Mouse (Mus musculus): ENCODE results near the gene Ssc5d.
A peak's percentile ranks its signal among the peaks of the same experiment; 100 is the strongest.

Gene Ssc5d

GRCm38 (mm10) chr7:4919971-4920370 is 5.6 kb upstream of the Ssc5d start:
- no peak for DNase-seq (ENCODE audit: low read depth, low spot score)

GRCm38 (mm10) chr7:4920496-4920895 is 5.1 kb upstream of the Ssc5d start:
- no peak for DNase-seq (ENCODE audit: low read depth, low spot score)

GRCm38 (mm10) chr7:4920976-4921823 is 4.4 kb upstream of the Ssc5d start:
- DNase-seq (ENCODE audit: low read depth, low spot score): no peak

- DNase-seq (ENCODE audit: low read depth, low spot score): no peak
Measured at GRCm38 (mm10) chr7:4921824-4922482, 3.6 kb upstream of the Ssc5d start, which contains the start of gene Nat14. Nat14 (plus strand) TSS chr7:4922028.

- DNase-seq (ENCODE audit: low read depth, low spot score): peak; percentile 65
Measured at GRCm38 (mm10) chr7:4922508-4922907, 3.1 kb upstream of the Ssc5d start.

DNA sequence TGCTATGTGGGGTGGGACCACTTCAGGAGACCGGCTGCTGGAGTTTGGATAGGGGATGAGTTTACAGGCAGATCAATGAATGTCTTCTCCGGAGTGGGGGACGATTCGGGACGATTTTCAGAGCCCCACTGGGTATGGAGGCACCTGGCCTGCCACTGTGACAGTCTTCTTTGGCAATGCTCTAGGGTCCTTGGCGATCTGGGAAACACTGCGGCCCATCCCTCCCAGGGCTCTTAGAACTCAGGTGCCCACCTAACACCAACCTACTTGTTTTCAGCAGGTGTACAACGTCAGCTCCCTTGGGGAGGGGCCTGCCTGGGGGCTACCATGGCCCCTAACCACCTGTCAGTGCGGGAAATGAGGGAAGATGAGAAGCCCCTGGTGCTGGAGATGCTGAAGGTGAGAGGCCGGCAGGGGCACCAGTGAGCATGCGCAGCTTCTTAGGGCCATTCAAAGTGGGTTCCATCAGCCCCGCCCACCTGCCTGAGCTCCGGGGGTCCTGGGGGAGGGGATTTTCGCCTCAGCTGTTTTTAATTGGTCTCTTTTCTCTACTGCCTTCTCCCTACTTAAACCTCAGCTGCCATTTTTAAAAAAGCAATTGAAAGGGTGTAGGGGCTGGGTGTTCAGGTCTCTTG is 2.5 kb upstream of the Ssc5d start:
- DNase-seq (ENCODE audit: low read depth, low spot score): peak; percentile 28

DNA sequence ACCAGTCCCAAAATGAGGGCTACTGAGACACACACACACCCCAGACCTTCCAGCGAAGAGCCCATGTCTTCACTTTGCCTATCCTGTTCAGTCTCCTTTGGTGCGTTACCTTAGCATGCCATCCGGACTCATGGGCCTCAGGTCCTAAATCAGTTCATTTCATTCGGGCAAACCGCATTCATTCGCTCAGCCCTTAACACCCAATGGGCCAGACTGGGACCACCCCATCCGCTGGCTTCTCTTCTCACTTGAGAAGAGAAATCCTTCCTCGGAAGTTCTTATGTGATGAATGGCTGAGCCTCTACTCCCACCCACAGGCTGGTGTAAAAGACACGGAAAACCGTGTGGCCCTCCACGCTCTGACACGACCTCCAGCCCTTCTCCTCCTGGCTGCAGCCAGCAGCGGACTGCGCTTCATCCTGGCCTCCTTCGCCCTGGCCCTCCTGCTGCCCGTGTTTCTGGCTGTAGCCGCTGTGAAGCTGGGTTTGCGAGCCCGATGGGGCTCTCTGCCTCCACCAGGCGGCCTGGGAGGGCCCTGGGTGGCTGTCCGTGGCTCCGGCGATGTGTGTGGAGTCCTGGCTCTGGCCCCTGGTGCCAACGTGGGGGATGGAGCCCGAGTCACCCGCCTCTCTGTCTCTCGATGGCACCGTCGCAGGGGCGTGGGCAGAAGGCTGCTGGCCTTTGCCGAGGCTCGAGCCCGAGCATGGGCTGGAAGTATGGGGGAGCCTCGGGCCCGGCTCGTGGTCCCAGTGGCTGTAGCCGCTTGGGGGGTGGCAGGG is 1.8 kb upstream of the Ssc5d start:
- DNase-seq (ENCODE audit: low read depth, low spot score): no peak

DNA sequence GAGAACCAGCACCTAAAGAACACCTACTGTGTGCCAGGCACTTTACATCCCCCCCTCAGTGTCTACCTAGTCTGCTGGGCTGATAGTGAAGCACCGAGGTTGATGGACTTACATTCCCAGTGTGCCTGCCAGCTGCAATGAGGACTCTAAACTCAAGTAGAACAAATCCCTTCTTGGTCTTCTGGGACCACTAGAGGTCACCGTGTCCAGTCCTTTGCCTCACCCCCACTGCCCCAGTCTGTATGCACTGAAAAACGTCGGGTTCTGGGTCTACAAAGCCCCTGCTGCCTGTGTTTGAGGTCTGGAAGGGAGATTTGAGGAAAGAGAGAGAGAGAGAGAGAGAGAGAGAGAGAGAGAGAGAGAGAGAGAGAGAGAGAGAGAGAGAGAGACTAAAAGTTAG is 1.1 kb upstream of the Ssc5d start:
- DNase-seq (ENCODE audit: low read depth, low spot score): no peak

DNA sequence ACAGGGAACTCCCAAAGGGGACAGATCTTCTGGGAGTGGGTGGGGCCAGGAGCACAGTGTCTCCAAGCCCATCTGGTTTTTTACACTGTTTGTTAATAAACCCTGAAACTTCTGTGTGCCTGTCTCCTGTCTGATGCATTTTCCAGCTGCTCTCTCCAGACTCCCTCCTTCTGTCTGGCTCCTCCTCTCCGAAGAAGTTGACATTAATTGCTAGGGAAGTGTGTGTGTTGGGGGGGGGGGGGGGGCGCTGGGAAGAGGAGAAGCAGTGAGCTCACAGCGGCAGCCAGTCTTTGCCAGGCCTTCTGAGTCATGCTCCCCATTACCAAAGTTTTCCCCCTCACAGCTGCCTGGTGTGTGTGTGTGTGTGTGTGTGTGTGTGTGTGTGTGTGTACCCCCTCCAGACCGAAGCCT is 689 bp upstream of the Ssc5d start:
- DNase-seq (ENCODE audit: low read depth, low spot score): no peak

DNA sequence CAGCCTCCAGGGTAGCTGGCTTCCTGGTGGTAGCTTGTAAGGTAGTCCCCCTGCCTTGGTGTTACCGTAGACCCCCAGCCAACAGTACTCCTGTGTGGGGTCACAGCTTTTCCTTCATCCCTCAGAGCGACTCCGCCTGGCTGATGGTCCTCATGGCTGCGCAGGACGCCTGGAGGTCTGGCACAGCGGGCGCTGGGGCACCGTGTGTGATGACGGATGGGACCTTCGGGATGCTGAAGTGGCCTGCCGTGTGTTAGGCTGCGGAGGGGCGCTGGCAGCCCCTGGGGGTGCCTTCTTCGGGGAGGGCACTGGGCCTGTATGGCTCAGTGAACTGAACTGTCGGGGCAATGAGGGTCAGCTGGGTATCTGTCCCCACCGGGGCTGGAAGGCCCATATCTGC is 1.3 kb downstream of the Ssc5d start:
- no peak for DNase-seq (ENCODE audit: low read depth, low spot score)

- no peak for DNase-seq (ENCODE audit: low read depth, low spot score)
Measured at GRCm38 (mm10) chr7:4927711-4928110, 2.1 kb downstream of the Ssc5d start.

- DNase-seq (ENCODE audit: low read depth, low spot score): no peak
Measured at GRCm38 (mm10) chr7:4928323-4928722, 2.7 kb downstream of the Ssc5d start.

DNA sequence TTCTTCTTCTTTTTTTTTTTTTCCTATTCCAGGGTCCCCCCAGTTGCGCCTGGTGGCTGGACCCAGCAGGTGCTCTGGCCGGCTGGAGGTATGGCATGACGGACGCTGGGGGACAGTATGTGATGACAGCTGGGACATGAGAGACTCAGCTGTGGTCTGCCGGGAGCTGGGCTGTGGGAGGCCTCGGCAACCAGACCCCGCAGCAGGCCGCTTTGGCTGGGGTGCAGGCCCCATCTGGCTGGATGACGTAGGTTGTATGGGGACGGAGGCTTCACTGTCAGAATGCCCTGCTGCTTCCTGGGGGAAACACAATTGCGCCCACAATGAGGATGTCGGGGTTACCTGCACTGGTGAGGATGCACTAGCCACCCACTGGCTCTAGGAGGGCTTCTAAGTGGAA is 7.5 kb downstream of the Ssc5d start:
- no peak for DNase-seq (ENCODE audit: low read depth, low spot score)

GRCm38 (mm10) chr7:4934160-4934914 is 8.8 kb downstream of the Ssc5d start:
- DNase-seq (ENCODE audit: low read depth, low spot score): no peak

GRCm38 (mm10) chr7:4936832-4937231 is 11.2 kb downstream of the Ssc5d start:
- DNase-seq (ENCODE audit: low read depth, low spot score): no peak

DNA sequence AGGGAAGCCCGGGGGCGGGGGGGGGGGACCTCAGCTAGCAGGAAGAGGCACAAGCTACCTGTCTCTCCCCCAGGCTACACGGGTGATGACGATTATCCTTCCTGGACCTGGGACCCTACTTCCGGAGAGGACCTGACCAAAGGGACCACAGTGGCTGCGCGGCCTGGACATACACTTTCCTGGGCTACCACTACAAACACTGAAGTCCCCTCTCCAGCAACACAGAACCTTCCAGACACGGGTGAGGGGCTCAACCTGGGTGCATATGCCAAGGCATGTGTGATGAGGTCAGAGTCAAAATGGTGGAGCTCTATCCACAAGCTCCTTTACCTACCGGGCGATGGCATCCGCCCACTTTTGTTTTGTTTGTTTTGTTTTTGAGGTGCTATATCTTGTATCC is 11.8 kb downstream of the Ssc5d start:
- no peak for DNase-seq (ENCODE audit: low read depth, low spot score)

DNA sequence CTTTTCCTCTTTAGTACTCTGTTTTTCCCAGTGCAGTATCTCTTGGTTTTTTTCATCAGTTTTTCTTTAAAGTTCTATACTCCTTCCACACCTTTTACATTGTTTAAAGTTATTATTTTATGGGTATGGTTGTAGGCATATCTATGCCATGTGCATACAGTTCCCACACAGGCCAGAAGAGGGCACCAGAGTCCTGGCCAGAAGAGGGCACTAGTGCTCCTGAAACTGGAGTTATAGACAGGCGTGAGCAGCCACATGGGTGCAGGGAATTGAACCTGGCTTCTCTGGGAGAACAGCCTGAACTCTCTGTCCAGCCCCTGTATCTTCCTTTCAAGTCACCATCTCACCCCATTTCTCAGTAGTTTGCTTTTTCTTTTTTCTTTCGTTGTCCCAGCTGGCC is 12.9 kb downstream of the Ssc5d start:
- DNase-seq (ENCODE audit: low read depth, low spot score): peak; percentile 74

- DNase-seq (ENCODE audit: low read depth, low spot score): peak; percentile 83
Measured at GRCm38 (mm10) chr7:4940068-4940479, 14.5 kb downstream of the Ssc5d start.

GRCm38 (mm10) chr7:4942673-4943072 is 17.1 kb downstream of the Ssc5d start:
- DNase-seq (ENCODE audit: low read depth, low spot score): no peak

GRCm38 (mm10) chr7:4943223-4943815 is 17.7 kb downstream of the Ssc5d start:
- DNase-seq (ENCODE audit: low read depth, low spot score): peak; percentile 91

GRCm38 (mm10) chr7:4947855-4948254 is 22.3 kb downstream of the Ssc5d start:
- no peak for DNase-seq (ENCODE audit: low read depth, low spot score)

Measured in CD4-positive helper T cell, adult 2 months (primary cell).